Mouse (Mus musculus): Measurements from ENCODE around the gene Kif3c.
"Not testable (repeated sequence)": the region's sequence is repeated elsewhere in the genome, so short reads cannot be mapped to it uniquely, and the experiment has no call there.

Gene Kif3c

GRCm38 (mm10) chr12:3368771-3369170 is 3.8 kb downstream of the Kif3c start:
- in situ Hi-C loops (cut with MboI): loop anchor here (10.0 kb wide), 1 partner anchor 134 kb away; no protein-coding TSS in a partner anchor

DNA sequence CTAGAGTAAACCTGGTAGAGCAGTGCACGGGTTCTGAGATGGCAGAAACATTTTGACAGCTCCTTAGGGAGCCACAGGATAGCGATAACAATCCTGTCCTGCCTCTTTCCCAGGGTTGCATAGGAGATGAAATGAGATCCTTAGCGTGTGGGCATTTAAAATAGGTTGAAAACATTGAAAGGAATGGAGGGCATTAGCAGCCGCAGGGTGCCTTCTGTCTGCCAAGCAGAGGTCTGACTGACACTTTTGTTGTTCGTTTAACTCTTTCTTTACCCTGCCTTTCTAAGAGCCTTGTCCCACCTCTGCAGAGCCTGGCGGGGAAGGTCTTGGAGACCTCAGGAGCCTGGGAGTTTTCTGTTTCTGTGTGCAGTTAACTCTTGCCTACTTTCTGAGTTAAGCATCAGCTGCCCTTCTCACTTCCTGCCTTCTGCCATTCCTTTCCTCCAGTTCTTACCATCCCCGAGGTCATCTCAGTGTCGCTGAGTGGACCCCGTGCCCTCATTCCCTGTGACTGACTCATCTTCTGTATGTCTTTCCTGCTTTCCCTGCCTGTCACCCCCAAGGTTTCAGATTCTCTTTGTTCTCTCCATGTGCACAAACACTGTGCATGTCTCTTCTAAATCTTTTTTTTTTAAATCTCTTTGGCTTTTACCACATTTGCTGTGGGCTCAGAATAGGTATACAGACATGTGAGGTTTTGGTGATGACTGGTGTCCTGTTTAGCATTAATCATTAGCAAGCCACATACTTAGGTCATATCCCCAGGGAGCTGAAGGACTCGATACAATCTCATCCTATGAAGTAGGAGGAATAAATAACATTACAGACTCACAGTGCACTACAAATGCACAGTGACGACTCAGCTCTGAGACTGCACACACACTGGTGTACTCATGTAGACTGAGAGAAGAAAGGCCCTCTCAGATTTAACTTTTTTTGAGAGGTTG is 6.3 kb downstream of the Kif3c start:
- in situ Hi-C loops (cut with MboI): no loop called here

DNA sequence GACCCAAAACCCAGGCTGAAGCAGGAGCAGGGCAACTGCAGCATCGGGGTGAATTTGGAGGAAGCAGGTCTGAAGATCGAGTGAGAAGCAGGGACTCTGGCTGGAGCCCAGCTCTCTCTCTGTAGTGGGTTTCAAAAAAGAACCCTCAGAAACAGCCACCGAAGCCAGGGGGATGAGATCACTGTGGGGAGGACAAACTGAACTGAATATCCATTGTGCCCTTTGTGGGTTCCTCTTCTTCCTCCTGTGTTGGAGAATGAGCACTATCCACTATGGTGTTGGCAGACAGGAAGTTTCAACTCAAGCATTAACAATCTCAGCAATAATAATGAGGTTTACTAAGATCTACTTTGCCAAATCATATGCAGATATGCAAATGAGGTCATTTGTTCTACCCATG is 7.1 kb downstream of the Kif3c start:
- in situ Hi-C loops (cut with MboI): no loop called here

GRCm38 (mm10) chr12:3373566-3373965 is 8.6 kb downstream of the Kif3c start:
- in situ Hi-C loops (cut with MboI): no loop called here

DNA sequence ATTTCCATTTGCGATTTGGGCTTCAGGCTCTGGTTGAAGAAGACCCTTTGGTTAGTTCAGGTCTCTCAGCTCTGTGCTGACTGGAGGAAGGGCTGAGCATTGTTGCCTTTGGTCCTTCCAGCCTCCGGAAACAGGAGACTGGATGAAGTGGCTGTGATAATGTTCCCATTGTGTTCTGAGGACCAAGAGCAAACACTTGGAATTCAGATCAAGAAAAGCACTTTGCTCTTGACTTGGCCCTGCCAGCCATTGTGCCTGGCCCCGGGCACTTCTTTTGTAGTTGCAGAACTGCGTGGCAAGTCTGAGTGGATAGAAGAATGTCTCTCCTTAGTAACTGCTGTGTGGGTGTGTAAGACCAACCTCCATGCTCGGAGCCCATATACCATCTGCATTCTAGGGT is 9.6 kb downstream of the Kif3c start:
- in situ Hi-C loops (cut with MboI): no loop called here

DNA sequence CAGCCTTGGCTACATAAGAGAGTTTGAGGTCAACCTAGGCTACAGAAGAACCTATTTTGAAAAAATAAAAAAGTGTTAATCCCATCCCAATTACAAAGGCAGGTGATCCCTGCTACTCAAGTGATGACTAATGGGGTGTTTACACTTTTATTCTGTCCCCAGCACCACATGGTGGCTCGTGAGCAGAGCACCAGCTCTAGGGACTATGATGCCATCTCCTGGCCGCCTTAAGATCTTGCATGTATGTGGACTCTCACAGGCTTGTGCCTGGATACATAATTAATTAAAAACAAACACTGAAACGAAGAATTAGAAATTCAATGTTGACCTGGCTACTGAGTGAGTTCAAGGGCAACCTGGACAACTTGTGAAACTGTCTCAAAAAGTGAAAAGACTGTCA is 12.3 kb downstream of the Kif3c start:
- in situ Hi-C loops (cut with MboI): no loop called here

GRCm38 (mm10) chr12:3377755-3378154 is 12.8 kb downstream of the Kif3c start:
- in situ Hi-C loops (cut with MboI): no loop called here

DNA sequence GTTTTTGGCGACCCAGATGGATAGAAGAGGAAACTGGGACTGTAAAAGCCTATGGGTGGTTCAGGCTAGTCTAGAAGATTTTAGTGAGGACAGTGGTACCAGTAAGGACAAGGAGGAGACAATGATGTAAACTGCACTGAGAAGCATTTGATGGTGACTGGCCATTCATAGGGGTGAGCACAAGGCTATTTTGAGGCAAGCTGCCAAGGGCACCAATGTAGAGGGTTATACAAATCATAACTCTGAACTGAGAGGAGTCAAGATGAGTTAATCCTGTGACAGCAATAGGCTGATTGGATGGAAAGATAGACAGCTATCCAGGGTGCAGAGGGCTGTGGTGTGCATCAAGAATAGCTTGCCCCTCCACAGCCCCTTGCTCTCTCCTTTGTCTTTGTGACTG is 19.9 kb downstream of the Kif3c start:
- in situ Hi-C loops (cut with MboI): no loop called here

DNA sequence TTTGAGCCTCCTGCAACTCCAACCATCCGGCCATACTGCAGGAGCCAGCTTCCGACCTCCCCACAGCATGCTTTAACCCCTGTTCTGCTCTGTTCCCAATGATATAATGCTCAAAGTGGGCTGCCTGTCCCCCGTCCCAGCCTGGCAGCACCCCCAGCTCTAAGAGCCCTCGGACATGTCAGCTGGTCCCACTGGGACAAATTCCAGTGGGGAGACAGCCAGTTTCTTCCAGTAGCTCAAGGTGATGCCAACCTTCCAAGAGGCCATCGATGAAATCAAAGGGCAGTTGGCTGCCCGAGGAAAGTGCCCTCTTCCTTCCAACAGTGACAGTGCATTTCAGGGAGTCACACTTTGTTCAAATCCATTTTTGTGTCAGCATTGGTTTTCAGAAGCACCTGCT is 20.3 kb downstream of the Kif3c start:
- in situ Hi-C loops (cut with MboI): no loop called here

GRCm38 (mm10) chr12:3385940-3386339 is 21.0 kb downstream of the Kif3c start:
- in situ Hi-C loops (cut with MboI): no loop called here

DNA sequence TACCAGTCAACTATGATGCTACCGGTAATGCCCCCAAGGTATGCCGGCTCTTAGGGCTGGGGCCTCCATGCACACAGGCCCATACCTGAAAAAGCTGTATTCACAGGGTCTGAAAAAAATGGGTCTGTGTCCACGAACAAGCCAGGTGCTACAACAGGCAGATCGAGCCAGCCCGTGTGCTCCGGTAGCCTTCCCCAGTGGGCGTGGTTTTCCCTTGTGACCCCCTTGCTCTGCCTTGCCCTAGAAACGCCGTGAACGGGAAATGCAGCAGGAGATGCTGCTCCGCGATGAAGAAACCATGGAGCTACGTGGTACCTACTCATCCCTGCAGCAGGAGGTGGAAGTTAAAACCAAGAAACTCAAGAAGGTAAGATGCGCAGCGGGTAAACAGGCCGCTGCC is 23.0 kb downstream of the Kif3c start:
- in situ Hi-C loops (cut with MboI): no loop called here

GRCm38 (mm10) chr12:3389394-3389793 is 24.5 kb downstream of the Kif3c start:
- in situ Hi-C loops (cut with MboI): no loop called here

GRCm38 (mm10) chr12:3390071-3390470 is 25.1 kb downstream of the Kif3c start:
- in situ Hi-C loops (cut with MboI): no loop called here

DNA sequence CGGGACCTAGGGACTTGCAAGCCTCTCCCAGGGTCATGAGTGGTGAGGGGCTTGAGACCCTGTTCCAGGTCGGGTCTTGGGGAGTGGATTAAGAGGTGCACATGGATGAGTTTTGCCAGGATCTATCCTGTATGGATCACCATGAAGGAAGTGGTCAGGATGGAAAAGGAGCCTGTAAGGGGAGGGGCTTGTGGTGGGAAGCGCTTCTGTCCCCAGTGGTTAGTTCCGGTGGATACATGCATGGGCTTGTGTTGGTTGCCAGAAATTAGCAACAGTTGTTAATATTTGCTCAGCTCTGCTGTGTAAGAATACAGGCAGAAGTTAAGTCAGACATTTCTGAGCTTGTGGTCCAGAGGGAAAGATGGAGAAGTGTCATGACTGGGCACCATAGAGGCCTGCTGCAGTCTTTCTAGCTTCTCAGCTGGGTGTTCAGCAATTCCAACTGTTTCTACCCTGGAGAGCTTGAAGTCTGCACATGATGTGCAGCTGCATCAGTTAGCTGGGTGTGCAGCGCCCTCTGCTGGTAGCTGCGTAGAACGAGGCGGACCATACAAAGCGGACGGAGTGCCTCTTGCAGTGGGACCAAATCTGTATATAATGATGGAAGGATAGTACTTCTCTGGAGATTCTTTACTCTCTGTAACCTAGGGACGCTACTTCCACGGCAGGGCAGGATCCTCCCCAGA is 25.8 kb downstream of the Kif3c start:
- in situ Hi-C loops (cut with MboI): no loop called here

DNA sequence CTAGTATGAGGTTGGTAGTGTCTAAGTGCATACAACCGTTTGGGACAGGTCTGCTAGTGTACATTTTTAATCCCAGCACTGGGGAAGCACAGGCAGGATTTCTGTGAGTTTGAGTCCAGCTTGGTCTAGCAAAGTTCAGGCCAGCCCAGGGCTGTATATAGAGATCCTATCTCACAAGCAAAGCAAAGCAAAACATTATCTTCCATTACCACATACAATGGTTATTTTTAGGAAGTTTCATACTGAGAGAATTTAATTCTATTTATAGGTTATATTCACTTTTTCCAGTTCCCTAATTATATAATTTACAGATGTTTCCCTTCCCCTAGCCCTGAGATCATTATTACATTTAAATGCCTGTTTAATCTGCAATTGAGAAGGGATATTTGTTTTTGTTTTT is 26.3 kb downstream of the Kif3c start:
- in situ Hi-C loops (cut with MboI): no loop called here

DNA sequence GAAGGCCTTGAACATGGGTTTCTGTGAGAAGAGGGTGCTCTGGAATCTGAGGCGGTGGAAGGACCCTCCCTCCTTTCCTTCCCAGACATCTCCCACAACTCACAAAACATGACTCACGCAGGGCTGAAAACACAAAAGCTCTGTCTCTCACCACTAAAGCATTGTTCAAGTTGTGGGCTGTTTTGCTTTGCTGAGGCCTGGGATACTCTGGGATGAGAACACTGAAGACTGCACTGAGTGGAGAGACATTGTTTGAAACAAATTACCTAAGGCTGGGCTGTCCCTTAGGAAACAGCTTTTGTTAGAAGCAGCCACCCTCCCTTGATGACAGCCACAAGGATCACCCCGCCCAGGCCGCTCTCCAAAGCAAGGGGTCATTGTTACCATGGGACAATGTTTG is 28.2 kb downstream of the Kif3c start:
- in situ Hi-C loops (cut with MboI): no loop called here

- in situ Hi-C loops (cut with MboI): no loop called here
These were observed 32.0 kb downstream of the Kif3c start for GRCm38 (mm10) chr12:3396931-3397330.

DNA sequence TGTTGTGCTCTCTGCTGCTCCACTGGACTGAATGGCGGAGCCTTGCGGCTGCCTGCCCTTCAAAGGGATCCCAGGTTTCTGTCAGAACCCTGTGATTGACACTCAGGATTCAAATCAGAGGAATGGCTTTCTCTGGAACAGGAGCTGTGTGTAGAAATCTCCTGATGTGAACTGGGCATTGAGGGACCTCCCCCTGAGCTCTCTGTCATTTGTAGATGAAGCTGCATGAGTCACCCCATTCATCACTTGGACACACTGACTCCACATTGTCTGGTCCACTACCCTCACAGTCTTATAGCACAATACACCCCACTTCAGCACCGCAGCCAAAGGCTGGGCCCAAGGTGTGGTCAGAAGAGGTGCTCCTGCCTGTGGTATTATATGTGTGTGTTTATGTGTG is 40.7 kb downstream of the Kif3c start:
- in situ Hi-C loops (cut with MboI): not testable (repeated sequence)

DNA sequence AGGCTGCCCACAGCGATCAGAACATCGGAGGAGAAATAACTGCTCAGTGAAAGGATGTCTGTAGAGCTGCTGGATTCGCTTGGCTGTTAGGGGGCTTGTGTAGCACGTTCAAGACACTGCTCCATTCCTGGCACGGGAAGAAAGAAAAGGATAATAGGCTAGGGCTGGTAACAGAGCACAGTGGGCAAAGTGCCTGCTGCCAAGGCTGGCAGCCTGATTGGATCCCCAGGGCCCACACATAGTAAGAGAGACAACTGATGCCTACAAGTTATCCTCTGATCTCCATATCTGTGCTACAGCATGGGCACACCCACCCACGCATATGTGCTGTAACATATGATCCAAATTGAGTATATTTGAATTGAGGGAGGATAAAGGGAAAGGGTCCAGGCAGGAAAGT is 41.7 kb downstream of the Kif3c start:
- in situ Hi-C loops (cut with MboI): no loop called here

DNA sequence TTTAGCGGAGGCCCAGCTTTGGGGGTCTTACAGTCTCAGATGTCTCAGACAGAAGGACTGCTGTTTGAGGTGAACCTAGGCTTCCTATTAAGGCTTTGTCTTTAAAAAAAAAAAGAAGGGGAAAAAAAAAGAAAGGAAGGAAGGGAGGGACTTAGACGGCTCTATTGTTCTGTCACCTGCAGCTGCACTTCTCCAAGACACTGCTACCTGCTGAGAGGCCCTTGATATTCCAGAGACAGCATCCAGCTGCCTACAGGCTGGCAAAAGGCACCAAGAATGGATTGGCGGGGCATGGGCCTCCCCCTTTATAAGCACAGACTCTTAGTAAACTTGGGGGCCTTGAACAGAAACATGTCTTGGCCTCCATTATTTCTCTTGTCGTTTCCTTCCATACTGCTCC is 50.0 kb downstream of the Kif3c start:
- in situ Hi-C loops (cut with MboI): no loop called here

GRCm38 (mm10) chr12:3418761-3419160 is 53.8 kb downstream of the Kif3c start:
- in situ Hi-C loops (cut with MboI): no loop called here

- in situ Hi-C loops (cut with MboI): loop anchor here (10.0 kb wide), 1 partner anchor 186 kb away; no protein-coding TSS in a partner anchor
These were observed 55.6 kb downstream of the Kif3c start for GRCm38 (mm10) chr12:3420519-3420918.

DNA sequence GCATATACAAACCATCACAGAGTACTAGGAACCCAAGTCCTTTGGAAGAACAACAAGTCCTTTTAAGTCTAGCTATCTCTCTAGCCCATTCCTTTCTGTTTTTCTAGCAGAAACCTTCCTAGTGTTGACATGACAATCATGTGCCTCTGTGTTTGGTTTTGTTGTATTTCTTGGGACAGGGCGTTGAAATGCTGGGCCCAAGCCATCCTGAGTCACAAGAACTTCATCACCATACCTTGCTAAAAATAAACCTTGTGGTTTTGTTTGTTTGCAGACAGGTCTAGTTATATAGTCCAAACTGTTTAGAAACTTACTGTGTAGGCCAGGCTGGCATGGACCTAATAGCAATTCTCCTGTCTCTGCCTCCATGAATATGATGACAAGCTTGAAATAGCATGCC is 57.9 kb downstream of the Kif3c start:
- in situ Hi-C loops (cut with MboI): loop anchor here (10.0 kb wide), 1 partner anchor 188 kb away; no protein-coding TSS in a partner anchor

Data from mature B cell (primary cell).